Mouse (Mus musculus): Measurements from ENCODE around the gene Tmem220. TPM values are rescaled to one million over a fixed set of nuclear protein-coding genes. Genes with fewer than 3 reads are reported as not detected.

Tmem220 gene
- polyA plus RNA-seq, 1 experiment from 2014 or later, result 3.5 TPM

- H3K36me3 ChIP-seq (ENCODE audit: insufficient read depth, low read length), result no peaks in the 10 kb centered on the region
- 81% methylated on average over 15 of the region's 15 CpGs for WGBS
- H3K9me3 ChIP-seq (ENCODE audit: low read length), result no peaks in the 10 kb centered on the region
- H3K4me2 ChIP-seq (replicated peaks; ENCODE audit: low read depth, low read length), result no peak overlapping the region
- no peak overlapping the region for H3K4me3 ChIP-seq (ENCODE audit: low read depth, low read length)
- no peak for ATAC-seq
- H3K4me1 ChIP-seq (ENCODE audit: insufficient read depth, low read depth, low read length), result no peaks in the 10 kb centered on the region
- no peak overlapping the region for H3K27ac ChIP-seq (ENCODE audit: low read length)
- DNase-seq (ENCODE audit: low spot score), result no peak
- no peaks in the 10 kb centered on the region for H3K27me3 ChIP-seq (replicated peaks; ENCODE audit: insufficient read depth, low read length)
- H3K9ac ChIP-seq (replicated peaks; ENCODE audit: low read depth), result no peak overlapping the region
- TF ChIP-seq CTCF (IDR thresholded peaks at IDR 0.05) (no peak), EP300 (IDR thresholded peaks at IDR 0.05) (no peak)
These were observed 47.7 kb downstream of the Tmem220 start for GRCm38 (mm10) chr11:67072615-67073130.

- TF ChIP-seq EP300 (IDR thresholded peaks at IDR 0.05) (no peak), CTCF (IDR thresholded peaks at IDR 0.05) (no peak)
- Histone ChIP-seq H3K27me3 (replicated peaks; ENCODE audit: insufficient read depth, low read length) (no peaks in the 10 kb centered on the region), H3K4me2 (replicated peaks; ENCODE audit: low read depth, low read length) (no peak overlapping the region), H3K27ac (ENCODE audit: low read length) (no peak overlapping the region), H3K36me3 (ENCODE audit: insufficient read depth, low read length) (no peaks in the 10 kb centered on the region), H3K9me3 (ENCODE audit: low read length) (no peaks in the 10 kb centered on the region), H3K9ac (replicated peaks; ENCODE audit: low read depth) (no peak overlapping the region), H3K4me1 (ENCODE audit: insufficient read depth, low read depth, low read length) (no peaks in the 10 kb centered on the region), H3K4me3 (ENCODE audit: low read depth, low read length) (no peak overlapping the region)
- WGBS, result 37% methylated on average over 3 of the region's 3 CpGs
- ATAC-seq (no peak), DNase-seq (ENCODE audit: low spot score) (no peak)
These were observed 50.1 kb downstream of the Tmem220 start for GRCm38 (mm10) chr11:67075036-67075435.

GRCm38 (mm10) chr11:67076781-67077180, 51.8 kb downstream of the Tmem220 start:
- Histone ChIP-seq H3K4me1 (ENCODE audit: insufficient read depth, low read depth, low read length) (no peaks in the 10 kb centered on the region), H3K27me3 (replicated peaks; ENCODE audit: insufficient read depth, low read length) (no peaks in the 10 kb centered on the region), H3K27ac (ENCODE audit: low read length) (no peak overlapping the region), H3K9me3 (ENCODE audit: low read length) (no peaks in the 10 kb centered on the region), H3K4me3 (ENCODE audit: low read depth, low read length) (no peak overlapping the region), H3K36me3 (ENCODE audit: insufficient read depth, low read length) (no peaks in the 10 kb centered on the region), H3K9ac (replicated peaks; ENCODE audit: low read depth) (no peak overlapping the region), H3K4me2 (replicated peaks; ENCODE audit: low read depth, low read length) (no peak overlapping the region)
- no peak for DNase-seq (ENCODE audit: low spot score)
- no peak for ATAC-seq
- WGBS, result 77% methylated on average over 5 of the region's 5 CpGs
- TF ChIP-seq CTCF (IDR thresholded peaks at IDR 0.05) (no peak), EP300 (IDR thresholded peaks at IDR 0.05) (no peak)

- TF ChIP-seq CTCF (IDR thresholded peaks at IDR 0.05), result no peak
- no peak for TF ChIP-seq EP300 (IDR thresholded peaks at IDR 0.05)
- no peaks in the 10 kb centered on the region for H3K36me3 ChIP-seq (ENCODE audit: insufficient read depth, low read length)
- ATAC-seq (no peak), DNase-seq (ENCODE audit: low spot score) (no peak)
- H3K4me2 ChIP-seq (replicated peaks; ENCODE audit: low read depth, low read length), result no peak overlapping the region
- 32% methylated on average over 3 of the region's 3 CpGs for WGBS
- H3K27ac ChIP-seq (ENCODE audit: low read length), result no peak overlapping the region
- no peaks in the 10 kb centered on the region for H3K9me3 ChIP-seq (ENCODE audit: low read length)
- no peaks in the 10 kb centered on the region for H3K27me3 ChIP-seq (replicated peaks; ENCODE audit: insufficient read depth, low read length)
- H3K9ac ChIP-seq (replicated peaks; ENCODE audit: low read depth), result no peak overlapping the region
- H3K4me3 ChIP-seq (ENCODE audit: low read depth, low read length), result no peak overlapping the region
- no peaks in the 10 kb centered on the region for H3K4me1 ChIP-seq (ENCODE audit: insufficient read depth, low read depth, low read length)
These were observed 52.5 kb downstream of the Tmem220 start for GRCm38 (mm10) chr11:67077435-67077834.

- DNase-seq (ENCODE audit: low spot score) (no peak), ATAC-seq (no peak)
- H3K4me1 ChIP-seq (ENCODE audit: insufficient read depth, low read depth, low read length), result no peaks in the 10 kb centered on the region
- TF ChIP-seq EP300 (IDR thresholded peaks at IDR 0.05), result no peak
- TF ChIP-seq CTCF (IDR thresholded peaks at IDR 0.05), result no peak
- H3K9me3 ChIP-seq (ENCODE audit: low read length), result no peaks in the 10 kb centered on the region
- H3K36me3 ChIP-seq (ENCODE audit: insufficient read depth, low read length), result no peaks in the 10 kb centered on the region
- 73% methylated on average over 5 of the region's 5 CpGs for WGBS
- no peak within 1 kb of the TSS for H3K9ac ChIP-seq (replicated peaks; ENCODE audit: low read depth)
- H3K4me2 ChIP-seq (replicated peaks; ENCODE audit: low read depth, low read length), result no peak within 1 kb of the TSS
- H3K27ac ChIP-seq (ENCODE audit: low read length), result no peak within 1 kb of the TSS
- H3K4me3 ChIP-seq (ENCODE audit: low read depth, low read length), result no peak within 1 kb of the TSS
- H3K27me3 ChIP-seq (replicated peaks; ENCODE audit: insufficient read depth, low read length), result no peaks in the 10 kb centered on the region
These were observed 53.0 kb downstream of the Tmem220 start, which contains the start of gene Myh3 for GRCm38 (mm10) chr11:67078000-67078399. Gene Myh3 (plus strand): TSS chr11:67078300.

GRCm38 (mm10) chr11:67078888-67079287, 53.9 kb downstream of the Tmem220 start:
- no peaks in the 10 kb centered on the region for H3K36me3 ChIP-seq (ENCODE audit: insufficient read depth, low read length)
- H3K4me2 ChIP-seq (replicated peaks; ENCODE audit: low read depth, low read length), result no peak overlapping the region
- 89% methylated on average over 6 of the region's 6 CpGs for WGBS
- TF ChIP-seq EP300 (IDR thresholded peaks at IDR 0.05) (no peak), CTCF (IDR thresholded peaks at IDR 0.05) (no peak)
- no peak overlapping the region for H3K9ac ChIP-seq (replicated peaks; ENCODE audit: low read depth)
- no peaks in the 10 kb centered on the region for H3K4me1 ChIP-seq (ENCODE audit: insufficient read depth, low read depth, low read length)
- ATAC-seq (no peak), DNase-seq (ENCODE audit: low spot score) (no peak)
- H3K9me3 ChIP-seq (ENCODE audit: low read length), result no peaks in the 10 kb centered on the region
- H3K27me3 ChIP-seq (replicated peaks; ENCODE audit: insufficient read depth, low read length), result 0 out of 2 replicates have a peak, but pooled peaks cover 6% of the 10 kb centered on the region
- H3K4me3 ChIP-seq (ENCODE audit: low read depth, low read length), result no peak overlapping the region
- no peak overlapping the region for H3K27ac ChIP-seq (ENCODE audit: low read length)

- no peak overlapping the region for H3K4me3 ChIP-seq (ENCODE audit: low read depth, low read length)
- H3K4me1 ChIP-seq (ENCODE audit: insufficient read depth, low read depth, low read length), result no peaks in the 10 kb centered on the region
- H3K4me2 ChIP-seq (replicated peaks; ENCODE audit: low read depth, low read length), result no peak overlapping the region
- no peak for ATAC-seq
- H3K27ac ChIP-seq (ENCODE audit: low read length), result no peak overlapping the region
- no peaks in the 10 kb centered on the region for H3K36me3 ChIP-seq (ENCODE audit: insufficient read depth, low read length)
- H3K27me3 ChIP-seq (replicated peaks; ENCODE audit: insufficient read depth, low read length), result 0 out of 2 replicates have a peak, but pooled peaks cover 7% of the 10 kb centered on the region
- TF ChIP-seq EP300 (IDR thresholded peaks at IDR 0.05) (no peak), CTCF (IDR thresholded peaks at IDR 0.05) (no peak)
- no peaks in the 10 kb centered on the region for H3K9me3 ChIP-seq (ENCODE audit: low read length)
- DNase-seq (ENCODE audit: low spot score), result no peak
- H3K9ac ChIP-seq (replicated peaks; ENCODE audit: low read depth), result no peak overlapping the region
- 73% methylated on average over 11 of the region's 11 CpGs for WGBS
These were observed 54.8 kb downstream of the Tmem220 start for GRCm38 (mm10) chr11:67079740-67080139.
